Mouse (Mus musculus): ENCODE data around the gene Lce1b. TPM values are rescaled to one million over a fixed set of nuclear protein-coding genes. Genes with fewer than 3 reads are reported as not detected.
A peak's percentile ranks its signal among the peaks of the same experiment; 100 is the strongest.
"Not testable (repeated sequence)": the region's sequence is repeated elsewhere in the genome, so short reads cannot be mapped to it uniquely, and the experiment has no call there.

Gene Lce1b
- not detected for total RNA-seq (2021)

DNA sequence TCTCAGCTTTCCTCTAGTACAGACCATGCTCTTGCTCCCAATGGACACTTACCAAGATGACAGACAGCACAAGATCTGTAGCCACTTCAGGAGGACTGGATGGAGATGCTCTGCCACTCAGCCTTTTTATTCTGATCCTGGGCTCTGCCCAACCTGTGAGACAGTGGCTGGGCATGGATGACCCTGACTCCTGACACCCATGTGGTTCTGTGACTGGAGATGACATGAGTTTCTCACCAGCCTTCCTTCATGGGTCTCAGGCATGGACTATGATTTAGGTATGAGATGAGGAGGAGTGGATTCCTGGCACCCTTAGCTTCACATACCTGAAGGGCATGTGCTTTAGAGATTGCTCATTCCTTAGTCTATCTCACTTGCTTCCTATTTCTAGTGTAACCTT is at the start of gene Lce1b:
Lce1b (minus strand) TSS at position 101 of the 400 bp plus-strand sequence.
- intact Hi-C loops (cut with DNase I) = no loop called here
- no peak for DNase-seq (ENCODE audit: extremely low spot score in 1 of 2, low spot score in 2 of 2)

DNA sequence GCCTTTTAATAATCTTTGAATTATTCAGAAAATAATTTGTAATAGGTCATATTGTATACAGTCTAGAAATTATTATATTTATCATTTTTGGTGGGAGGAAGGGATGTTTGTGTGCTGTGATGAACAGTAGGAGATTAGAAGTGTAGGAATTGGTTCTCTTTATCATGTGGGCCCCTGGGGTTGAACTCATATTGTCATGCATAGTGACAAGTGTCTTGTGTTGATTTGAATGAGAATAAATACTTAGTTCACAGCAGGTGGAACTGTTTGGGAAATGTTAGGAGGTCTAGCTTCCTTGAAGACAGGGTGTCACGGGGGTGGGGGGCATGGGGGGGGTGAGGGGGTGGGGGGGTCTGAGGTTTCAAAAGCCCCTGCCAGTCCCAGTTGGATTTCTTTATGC is 37.9 kb upstream of the Lce1b start:
- intact Hi-C loops (cut with DNase I) = no loop called here
- DNase-seq (ENCODE audit: extremely low spot score in 1 of 2, low spot score in 2 of 2) = no peak

DNA sequence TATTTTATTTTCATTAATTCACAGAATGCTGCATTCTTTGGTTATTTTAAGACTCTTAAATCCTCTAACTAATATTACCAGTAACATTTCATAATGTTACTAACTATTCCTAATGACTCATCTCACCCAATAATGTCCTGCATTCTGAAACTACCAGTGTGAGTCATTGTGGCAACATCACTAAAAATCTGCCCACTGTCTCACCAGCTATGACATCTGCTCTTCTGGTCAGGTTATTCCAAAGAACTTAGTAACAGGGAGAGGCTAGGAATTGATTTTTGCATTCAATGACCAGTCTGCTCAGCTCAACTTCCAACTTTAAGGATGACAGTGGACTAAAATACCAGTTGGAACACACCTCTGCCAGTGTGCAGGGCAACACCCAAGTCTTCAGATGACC is 35.0 kb upstream of the Lce1b start:
- intact Hi-C loops (cut with DNase I) = no loop called here

DNA sequence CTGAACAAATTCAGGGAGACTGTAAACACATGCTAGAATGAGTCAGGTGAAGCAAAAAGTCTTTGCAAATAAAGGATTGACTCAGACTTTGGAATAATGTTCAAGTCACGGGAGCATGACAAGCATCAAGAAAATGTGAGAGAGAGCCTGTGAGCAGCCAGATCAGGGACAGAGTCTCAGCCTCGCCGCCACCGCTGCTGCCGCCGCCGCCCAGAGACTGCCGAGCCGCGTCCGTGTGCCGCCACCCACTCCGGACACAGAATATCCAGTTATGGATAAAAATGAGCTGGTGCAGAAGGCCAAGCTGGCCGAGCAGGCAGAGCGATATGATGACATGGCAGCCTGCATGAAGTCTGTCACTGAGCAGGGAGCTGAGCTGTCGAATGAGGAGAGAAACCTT is 32.4 kb upstream of the Lce1b start:
- peak in 1 of 2 experiments; percentile 37 for DNase-seq (ENCODE audit: extremely low spot score in 1 of 2, low spot score in 2 of 2)
- intact Hi-C loops (cut with DNase I) = not testable (repeated sequence)

More for the DNA sequence above, 35.0 kb upstream of the Lce1b start:
- DNase-seq (ENCODE audit: extremely low spot score in 1 of 2, low spot score in 2 of 2) = no peak

DNA sequence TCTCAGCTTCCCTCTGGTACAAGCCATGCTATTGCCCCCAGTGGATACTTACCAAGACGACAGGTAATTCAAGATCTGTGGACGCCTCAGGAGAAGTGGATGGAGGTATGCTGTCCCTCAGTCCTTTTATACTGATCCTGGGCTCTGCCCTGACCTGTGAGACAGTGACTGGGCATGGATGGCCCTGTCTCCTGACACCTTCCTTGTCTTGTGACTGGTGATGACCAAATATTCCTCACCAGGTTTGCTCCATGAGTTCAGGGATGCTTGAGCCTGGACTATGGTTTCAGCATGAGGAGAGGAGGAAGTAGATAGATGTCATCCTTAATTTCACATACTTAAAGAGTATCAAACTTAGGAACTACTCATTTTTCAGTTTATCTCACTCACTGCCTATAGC is 30.4 kb upstream of the Lce1b start, which contains the start of gene Lce1d:
Lce1d (minus strand) TSS at position 101 of the 400 bp plus-strand sequence.
- no peak for DNase-seq (ENCODE audit: extremely low spot score in 1 of 2, low spot score in 2 of 2)
- intact Hi-C loops (cut with DNase I) = no loop called here

DNA sequence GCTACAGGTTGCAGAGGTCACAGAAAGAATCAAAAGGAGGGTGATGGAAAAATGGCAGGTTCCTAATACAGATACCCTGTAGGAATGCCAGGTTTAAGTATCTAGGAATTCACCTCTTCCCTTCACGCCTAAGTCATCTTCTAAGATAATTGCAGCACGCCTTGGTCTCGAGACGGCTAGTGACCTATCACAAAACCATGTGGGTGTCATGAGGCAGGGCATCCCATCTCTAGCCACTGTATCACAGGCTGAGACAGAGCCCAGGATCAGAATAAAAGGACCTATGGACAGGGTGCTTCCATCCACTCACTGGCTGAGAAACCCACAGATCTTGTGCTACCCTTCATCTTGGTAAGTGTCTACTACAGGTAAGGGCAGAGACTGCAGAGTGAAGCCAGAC is 22.2 kb upstream of the Lce1b start, which contains the start of gene Lce1c:
Lce1c (plus strand) TSS at position 301 of the 400 bp plus-strand sequence.
- DNase-seq (ENCODE audit: extremely low spot score in 1 of 2, low spot score in 2 of 2) = no peak
- intact Hi-C loops (cut with DNase I) = no loop called here

DNA sequence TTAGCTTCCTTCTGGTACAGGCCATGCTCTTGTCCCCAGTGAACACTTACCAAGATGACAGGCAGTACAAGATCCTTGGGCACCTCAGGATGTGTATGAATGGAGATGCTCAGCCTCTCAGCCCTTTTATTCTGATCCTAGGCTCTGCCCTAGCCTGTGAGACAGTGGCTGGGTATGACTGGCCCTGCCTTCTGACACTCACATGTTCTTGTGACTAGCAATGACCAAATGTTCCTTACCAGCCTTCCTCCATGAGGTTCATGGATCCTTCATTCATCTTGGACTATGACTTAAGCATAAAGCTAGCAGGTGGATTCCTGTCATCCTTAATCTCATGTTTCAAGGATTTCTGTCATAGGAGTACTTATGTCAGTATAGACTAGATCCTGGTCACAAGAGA is 13.5 kb upstream of the Lce1b start, which contains the start of gene Lce1a2:
Lce1a2 (minus strand) TSS at position 101 of the 400 bp plus-strand sequence.
- DNase-seq (ENCODE audit: extremely low spot score in 1 of 2, low spot score in 2 of 2) = no peak
- intact Hi-C loops (cut with DNase I) = no loop called here

DNA sequence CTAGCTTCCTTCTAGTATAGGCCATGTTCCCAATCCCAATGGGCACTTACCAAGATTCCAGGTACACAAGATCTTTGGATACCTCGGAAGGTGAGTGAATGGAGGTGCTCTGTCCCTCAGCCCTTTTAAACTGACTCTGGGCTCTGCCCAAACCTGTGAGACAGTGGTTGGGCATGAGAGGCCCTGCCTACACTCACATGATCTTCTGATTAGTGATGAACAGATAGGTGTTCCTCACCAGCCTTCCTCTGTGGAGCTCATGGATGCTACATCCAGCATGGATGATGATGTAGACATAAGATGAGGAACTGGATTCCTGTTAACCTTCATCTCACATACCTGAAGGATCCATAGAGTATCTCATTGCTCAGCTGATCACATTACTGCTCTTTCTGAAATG is 8.5 kb downstream of the Lce1b start, which contains the start of gene Lce1a1:
Lce1a1 (minus strand) TSS at position 101 of the 400 bp plus-strand sequence.
- no peak for DNase-seq (ENCODE audit: extremely low spot score in 1 of 2, low spot score in 2 of 2)
- intact Hi-C loops (cut with DNase I) = no loop called here

DNA sequence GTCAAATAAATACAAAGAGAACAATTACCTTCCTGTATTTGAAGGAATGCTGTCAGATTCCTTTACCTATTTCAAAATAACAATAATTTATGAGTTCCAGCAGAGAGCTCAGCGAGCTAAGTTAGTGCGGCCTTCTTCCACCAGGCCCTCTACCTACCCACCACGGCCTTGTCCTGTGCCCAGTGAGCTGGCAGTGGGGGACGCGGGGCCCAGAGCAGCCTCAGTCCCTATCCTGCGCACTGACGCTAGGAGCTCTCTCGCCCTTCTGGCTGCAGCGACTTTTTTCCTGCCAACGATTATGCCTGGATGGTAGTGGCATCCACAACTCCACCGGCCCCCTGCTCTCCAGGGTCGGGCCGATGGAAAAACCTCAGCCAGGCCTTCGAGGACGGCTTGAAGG is 16.9 kb downstream of the Lce1b start:
- no peak for DNase-seq (ENCODE audit: extremely low spot score in 1 of 2, low spot score in 2 of 2)
- intact Hi-C loops (cut with DNase I) = no loop called here

DNA sequence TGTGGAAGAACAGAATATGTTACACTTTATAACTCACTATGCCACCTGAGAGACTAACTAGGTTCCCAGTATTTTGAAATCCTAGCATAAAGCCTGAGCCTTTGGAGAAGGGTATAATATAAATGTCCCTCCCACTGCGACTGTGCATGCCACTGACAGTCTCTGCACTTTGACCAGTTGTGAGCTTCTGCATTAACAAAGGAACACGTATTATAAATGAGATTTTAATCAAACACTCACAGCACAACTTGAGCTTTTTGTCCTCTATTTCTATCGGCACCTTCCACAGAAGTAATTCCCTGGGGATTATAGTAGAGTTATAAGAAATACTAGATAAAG is 18.1 kb downstream of the Lce1b start:
- DNase-seq (ENCODE audit: extremely low spot score in 1 of 2, low spot score in 2 of 2) = no peak
- intact Hi-C loops (cut with DNase I) = no loop called here

DNA sequence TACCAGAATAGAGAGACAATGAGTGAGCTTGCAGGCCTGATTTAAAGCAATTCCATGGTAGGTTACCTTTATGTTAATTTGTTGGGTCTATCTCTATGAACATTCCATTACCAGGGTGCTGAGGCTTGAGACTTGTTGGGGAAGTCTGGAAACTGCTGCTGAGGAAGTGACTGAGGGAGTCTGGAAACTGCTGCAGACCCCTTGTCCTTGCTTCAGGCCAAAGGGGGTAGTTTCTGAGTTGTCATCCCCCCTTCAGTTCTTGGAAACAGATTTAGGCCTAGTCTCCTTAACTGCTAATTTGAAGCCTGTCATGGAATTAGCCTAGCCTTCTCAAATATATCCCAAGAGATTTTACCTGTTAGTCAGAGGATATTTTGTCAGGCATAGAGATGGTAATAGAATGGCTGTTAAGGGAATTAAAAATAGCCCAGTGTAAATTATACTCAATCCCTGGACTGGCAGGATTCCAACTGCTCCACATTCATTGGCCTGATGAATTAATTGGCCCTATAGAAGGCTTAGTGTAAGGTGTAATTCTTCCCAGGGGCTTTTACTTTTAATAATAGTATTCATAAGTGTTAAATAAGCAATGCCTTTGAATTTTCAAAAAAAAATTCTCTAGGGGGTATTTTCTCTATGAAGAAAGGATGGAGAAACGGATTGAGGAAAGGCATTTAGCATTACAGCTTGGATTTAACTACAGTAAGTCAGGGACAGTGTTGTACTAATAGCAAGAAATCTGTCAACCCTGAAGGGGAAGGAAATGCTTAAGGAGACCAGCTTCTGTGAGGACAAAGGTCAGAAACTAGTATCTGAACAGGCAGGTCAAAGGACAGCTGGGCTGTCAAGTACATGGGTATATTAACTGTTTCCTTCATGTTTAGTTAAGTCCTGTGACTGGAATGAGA is 18.7 kb downstream of the Lce1b start:
- intact Hi-C loops (cut with DNase I) = no loop called here
- DNase-seq (ENCODE audit: extremely low spot score in 1 of 2, low spot score in 2 of 2) = no peak

DNA sequence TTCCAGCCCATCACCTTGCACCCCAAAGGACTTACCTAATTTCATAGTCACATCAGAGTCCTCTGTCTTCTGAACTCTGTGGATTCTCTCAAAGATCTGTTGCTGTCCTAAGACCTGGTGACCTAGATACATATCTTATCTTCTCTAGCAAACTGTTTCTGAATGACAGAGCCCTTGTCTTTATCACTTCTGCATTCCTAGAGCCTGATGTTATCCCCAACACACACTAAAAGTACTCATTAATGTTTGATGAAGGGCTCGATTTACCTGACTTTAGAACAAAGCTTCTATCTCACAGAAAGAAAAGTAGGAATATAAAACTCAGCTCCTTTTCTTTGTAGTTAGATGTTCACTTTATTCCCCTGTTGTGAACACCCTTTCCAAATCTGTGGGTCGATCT is 35.2 kb downstream of the Lce1b start, which contains the start of gene Lce6a:
Lce6a (minus strand) TSS at position 101 of the 400 bp plus-strand sequence.
- intact Hi-C loops (cut with DNase I) = no loop called here
- DNase-seq (ENCODE audit: extremely low spot score in 1 of 2, low spot score in 2 of 2) = no peak

DNA sequence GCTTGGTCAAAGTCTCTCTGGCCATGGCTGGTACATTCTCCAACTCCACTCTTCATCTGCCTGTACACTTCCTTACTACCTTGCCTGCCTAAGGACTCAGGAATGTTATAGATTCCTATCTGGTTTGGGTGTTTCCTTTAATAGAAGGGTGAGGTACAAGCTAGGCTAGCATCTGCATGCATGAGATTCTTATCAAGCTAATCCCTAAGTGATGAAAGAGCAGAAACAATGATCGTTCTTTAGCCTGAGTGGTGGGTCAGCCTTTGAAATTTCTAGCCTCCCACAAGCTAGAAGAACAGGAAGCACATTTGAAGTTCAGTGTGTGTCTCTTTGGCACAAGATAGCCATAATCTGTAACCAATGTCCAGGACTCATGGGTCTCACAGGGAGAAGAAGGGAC is 46.9 kb downstream of the Lce1b start:
- no peak for DNase-seq (ENCODE audit: extremely low spot score in 1 of 2, low spot score in 2 of 2)
- intact Hi-C loops (cut with DNase I) = no loop called here

DNA sequence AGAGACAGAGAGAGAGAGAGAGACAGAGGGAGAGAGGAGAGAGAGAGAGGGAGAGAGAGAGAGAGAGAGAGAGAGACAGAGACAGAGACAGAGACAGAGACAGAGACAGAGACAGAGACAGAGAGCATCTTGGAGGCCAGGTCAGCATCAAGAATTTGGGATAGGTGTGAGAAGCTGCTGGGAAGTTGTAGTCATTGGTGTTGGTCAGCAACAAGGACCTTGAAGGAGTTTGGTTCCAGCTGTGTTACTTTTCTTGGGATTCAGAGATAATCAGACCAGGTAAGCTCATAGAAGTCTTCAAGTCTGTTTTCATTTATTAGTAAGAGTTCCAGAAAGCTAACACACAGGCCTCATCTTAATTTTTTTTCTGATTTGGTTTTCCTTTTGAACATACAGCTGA is 49.3 kb downstream of the Lce1b start, which contains the start of gene 2210017I01Rik:
2210017I01Rik (minus strand) TSS at position 101 of the 400 bp plus-strand sequence.
- no peak for DNase-seq (ENCODE audit: extremely low spot score in 1 of 2, low spot score in 2 of 2)
- intact Hi-C loops (cut with DNase I) = no loop called here

Other genes starting within 250 kb of the Lce1b start
- gene Sprr2i, start 248.9 kb downstream of the Lce1b start, total RNA-seq (2021) = not detected
- gene Sprr2j-ps, start 238.8 kb downstream of the Lce1b start, total RNA-seq (2021) = not detected
- 1 to 10 TPM; 1.5 to 3.6 TPM for gene Gm9774, start 227.5 kb downstream of the Lce1b start, total RNA-seq (2021)
- gene Sprr2k, start 224.3 kb downstream of the Lce1b start, total RNA-seq (2021) = not detected
- gene Sprr1b, start 218.1 kb downstream of the Lce1b start, total RNA-seq (2021) = not detected
- not detected for gene Sprr3, start 198.2 kb downstream of the Lce1b start, total RNA-seq (2021)
- not detected for gene Sprr1a, start 171.0 kb downstream of the Lce1b start, total RNA-seq (2021)
- not detected for gene Sprr4, start 156.4 kb downstream of the Lce1b start, total RNA-seq (2021)
- not detected for gene 2310046K23Rik, start 122.4 kb downstream of the Lce1b start, total RNA-seq (2021)
- not detected for gene Ivl, start 83.2 kb downstream of the Lce1b start, total RNA-seq (2021)
- gene Smcp, start 67.9 kb downstream of the Lce1b start, total RNA-seq (2021) = not detected
- not detected for gene 2210017I01Rik, start 49.4 kb downstream of the Lce1b start, total RNA-seq (2021)
- not detected for gene Lce6a, start 35.3 kb downstream of the Lce1b start, total RNA-seq (2021)
- not detected for gene Lce1a1, start 8.6 kb downstream of the Lce1b start, total RNA-seq (2021)
- not detected for gene Lce1a2, start 13.4 kb upstream of the Lce1b start, total RNA-seq (2021)
- not detected for gene Lce1c, start 22.3 kb upstream of the Lce1b start, total RNA-seq (2021)
- not detected for gene Lce1d, start 30.3 kb upstream of the Lce1b start, total RNA-seq (2021)
- not detected for gene Lce1e, start 52.1 kb upstream of the Lce1b start, total RNA-seq (2021)
- not detected for gene Lce1f, start 63.4 kb upstream of the Lce1b start, total RNA-seq (2021)
- not detected for gene Gm38119, start 82.2 kb upstream of the Lce1b start, total RNA-seq (2021)
- gene Lce1g, start 95.4 kb upstream of the Lce1b start, total RNA-seq (2021) = not detected
- not detected for gene Lce1h, start 108.1 kb upstream of the Lce1b start, total RNA-seq (2021)
- not detected for gene Lce1i, start 122.0 kb upstream of the Lce1b start, total RNA-seq (2021)
- gene Lce1j, start 133.6 kb upstream of the Lce1b start, total RNA-seq (2021) = not detected
- gene Lce1k, start 151.0 kb upstream of the Lce1b start, total RNA-seq (2021) = not detected
- gene Kprp, start 170.3 kb upstream of the Lce1b start, total RNA-seq (2021) = not detected
- not detected for gene Lce1l, start 194.4 kb upstream of the Lce1b start, total RNA-seq (2021)
- gene 2310050C09Rik, start 213.3 kb upstream of the Lce1b start, total RNA-seq (2021) = not detected